Mouse (Mus musculus): ENCODE data around the gene Vav1.

- TF ChIP-seq TCF3 (IDR thresholded peaks at IDR 0.05; ENCODE audit: insufficient read length, low read depth) = no peak
- TF ChIP-seq USF1 (IDR thresholded peaks at IDR 0.05; ENCODE audit: low read depth) = no peak
- TF ChIP-seq E2F4 (IDR thresholded peaks at IDR 0.05; ENCODE audit: insufficient read depth) = no peak
- no peak for TF ChIP-seq POLR2A (IDR thresholded peaks at IDR 0.05; ENCODE audit: insufficient read length, low read depth)
- no peak for TF ChIP-seq POLR2AphosphoS2 (IDR thresholded peaks at IDR 0.05; ENCODE audit: insufficient read length, low read depth)
- TF ChIP-seq MYOG (IDR thresholded peaks at IDR 0.05; ENCODE audit: control insufficient read depth in 1 of 3, insufficient read depth in 1 of 3, insufficient read length in 2 of 3, low read depth in 2 of 3) = no peak
- no peak for TF ChIP-seq REST (IDR thresholded peaks at IDR 0.05; ENCODE audit: insufficient read depth, insufficient read length)
- no peak for TF ChIP-seq CEBPB (IDR thresholded peaks at IDR 0.05; ENCODE audit: insufficient read depth, poor library complexity, severe bottlenecking)
- no peak for TF ChIP-seq MYOD1 (IDR thresholded peaks at IDR 0.05; ENCODE audit: control insufficient read depth in 1 of 3, insufficient read length in 2 of 3, low read depth in 2 of 3)
These were observed 68.1 kb downstream of the Vav1 start for GRCm38 (mm10) chr17:57347017-57347416.
